Mouse (Mus musculus) ES-E14 (cell line): ENCODE measurements at regions not wholly inside any gene's neighbourhood (a gene's known extent, or its start where the extent isn't known, plus 50 kb on each side); places are given as distances from the start of the nearest gene placed in this dataset.

Experiments
- DNase-seq: peaks from one replicate; pipeline ENCODE4 v3.0.0-alpha.2; 2013; ENCODE audit warnings: low read depth, low spot score
- H3K27ac ChIP-seq: 2 replicates; pipeline ENCODE4 v1.5.1; 2012; ENCODE audit warnings: low read depth, mild to moderate bottlenecking, low read length, moderate library complexity, mixed read lengths; ENCODE audit not compliant: poor library complexity, insufficient read depth, severe bottlenecking
- H3K36me3 ChIP-seq: 2 replicates; pipeline ENCODE4 v1.6.1; 2012; ENCODE audit warnings: mild to moderate bottlenecking, low read length, moderate library complexity, mixed read lengths; ENCODE audit not compliant: control insufficient read depth, poor library complexity, insufficient read depth, severe bottlenecking
- H3K4me1 ChIP-seq, 2 experiments: fragments of 150-350 bp in 1 of 2; sonication (generic) in 1 of 2; 2 replicates each; pipeline ENCODE4 v1.6.1; 2012; ENCODE audit warnings: low read length in 2 of 2, mild to moderate bottlenecking in 1 of 2, mixed read lengths in 1 of 2; ENCODE audit not compliant: control insufficient read depth in 2 of 2, insufficient read depth in 2 of 2, poor library complexity in 1 of 2
- H3K4me3 ChIP-seq, 2 experiments: fragments of 150-350 bp in 1 of 2; sonication (generic) in 1 of 2; 2 replicates each; pipeline ENCODE4 v1.5.1; 2012; ENCODE audit warnings: low read length in 2 of 2, low read depth in 1 of 2, mild to moderate bottlenecking in 1 of 2, mixed read lengths in 1 of 2; ENCODE audit not compliant: insufficient read depth in 1 of 2, poor library complexity in 1 of 2, severe bottlenecking in 1 of 2
- H3K9ac ChIP-seq: 2 replicates; pipeline ENCODE4 v1.6.1; 2012; ENCODE audit warnings: low read depth, mild to moderate bottlenecking, low read length, mixed read lengths; ENCODE audit not compliant: poor library complexity, insufficient read depth, severe bottlenecking
- H3K9me3 ChIP-seq: fragments of 150-350 bp; sonication (generic); 2 replicates; pipeline ENCODE4 v1.6.1; 2012; ENCODE audit warnings: low read depth, mild to moderate bottlenecking, low read length; ENCODE audit not compliant: control insufficient read depth, insufficient read depth
- CHD2 ChIP-seq: IDR thresholded peaks from 2 replicates; pipeline ENCODE4 v1.6.1; 2014; ENCODE audit warnings: mild to moderate bottlenecking, low read depth, low read length, inconsistent platforms
- HCFC1 ChIP-seq: IDR thresholded peaks from 2 replicates; pipeline ENCODE4 v1.6.1; 2012; ENCODE audit warnings: low read length, inconsistent platforms, borderline replicate concordance; ENCODE audit not compliant: insufficient read depth
- MAFK ChIP-seq: IDR thresholded peaks from 2 replicates; pipeline ENCODE4 v1.6.1; 2014; ENCODE audit warnings: mild to moderate bottlenecking, low read depth, low read length, inconsistent platforms; ENCODE audit not compliant: insufficient read depth
- ZC3H11A ChIP-seq: IDR thresholded peaks from 2 replicates; pipeline ENCODE4 v1.6.1; 2012; ENCODE audit warnings: low read depth, mild to moderate bottlenecking, inconsistent platforms, low read length, borderline replicate concordance
- ZNF384 ChIP-seq: IDR thresholded peaks from 2 replicates; pipeline ENCODE4 v1.6.1; 2012; ENCODE audit warnings: low read depth, low read length, inconsistent platforms
- in situ Hi-C, 2 experiments: fragments of 600-800 bp; cut with MboI; formaldehyde crosslinking; loops; one replicate each; pipeline ENCODE4 v1.15.1; 2025; ENCODE audit warnings: low sequenced_read_pairs in 2 of 2, inconsistent platforms in 1 of 2; ENCODE audit not compliant: unreplicated experiment in 2 of 2

GRCm38 (mm10) chr3:41498791-41499190 lies 56.7 kb upstream of the Jade1 start:
- H3K27ac ChIP-seq: no peak overlapping the region
- in situ Hi-C loops: no loop called here
- H3K4me1 ChIP-seq: peaks cover 8 to 13% of the 10 kb centered on the region in 2 experiments
- H3K9me3 ChIP-seq: no peaks in the 10 kb centered on the region
- H3K36me3 ChIP-seq: no peaks in the 10 kb centered on the region; the same call in 1 of the 2 replicates
- no peak overlapping the region for H3K4me3 ChIP-seq
- TF ChIP-seq ZC3H11A (no peak), MAFK (no peak), ZNF384 (no peak), CHD2 (no peak), HCFC1 (no peak)
- H3K9ac ChIP-seq: no peak overlapping the region
- DNase-seq: no peak

- no peaks in the 10 kb centered on the region for H3K9me3 ChIP-seq
- H3K9ac ChIP-seq: peak overlapping the region; percentile 83
- peaks cover 8 to 13% of the 10 kb centered on the region in 2 experiments for H3K4me1 ChIP-seq
- peak overlapping the region; percentile 91 for H3K27ac ChIP-seq
- DNase-seq: no peak
- H3K36me3 ChIP-seq: no peaks in the 10 kb centered on the region; the same call in 1 of the 2 replicates
- peak overlapping the region; percentile 65 to 68 for H3K4me3 ChIP-seq
- TF ChIP-seq HCFC1: no peak
- TF ChIP-seq CHD2: no peak
- no peak for TF ChIP-seq MAFK
- TF ChIP-seq ZNF384: no peak
- in situ Hi-C loops: no loop called here
Measured at GRCm38 (mm10) chr3:41497771-41498170, 57.8 kb upstream of the Jade1 start.

GRCm38 (mm10) chr3:41496931-41497710 lies 58.4 kb upstream of the Jade1 start:
- in situ Hi-C loops: no loop called here
- H3K9me3 ChIP-seq: no peaks in the 10 kb centered on the region
- H3K27ac ChIP-seq: peak overlapping the region; percentile 91
- no peaks in the 10 kb centered on the region; the same call in 1 of the 2 replicates for H3K36me3 ChIP-seq
- H3K4me1 ChIP-seq: peaks cover 8 to 13% of the 10 kb centered on the region in 2 experiments
- H3K9ac ChIP-seq: peak overlapping the region; percentile 83
- peak overlapping the region; percentile 65 to 68 for H3K4me3 ChIP-seq
- DNase-seq: no peak
- no peak for TF ChIP-seq MAFK

GRCm38 (mm10) chr3:41495893-41496292 lies 59.6 kb upstream of the Jade1 start:
- H3K4me3 ChIP-seq: no peak overlapping the region
- TF ChIP-seq ZNF384 (no peak), CHD2 (no peak), MAFK (peak; percentile 89)

GRCm38 (mm10) chr3:41495097-41495496 lies 60.4 kb upstream of the Jade1 start:
- TF ChIP-seq CHD2 (no peak), MAFK (no peak), ZC3H11A (no peak), HCFC1 (no peak), ZNF384 (no peak)
- in situ Hi-C loops: no loop called here

More at GRCm38 (mm10) chr3:41495893-41496292, 59.6 kb upstream of the Jade1 start:
- H3K9me3 ChIP-seq: no peaks in the 10 kb centered on the region
- peaks cover 8 to 17% of the 10 kb centered on the region in 2 experiments for H3K4me1 ChIP-seq
- H3K36me3 ChIP-seq: peaks cover 3% of the 10 kb centered on the region; the same call in 1 of the 2 replicates
- H3K27ac ChIP-seq: peak overlapping the region; percentile 88; the same call in 1 of the 2 replicates
- in situ Hi-C loops: no loop called here
- no peak overlapping the region; the same call in 1 of the 2 replicates for H3K9ac ChIP-seq
- DNase-seq: no peak

More at GRCm38 (mm10) chr3:41495097-41495496, 60.4 kb upstream of the Jade1 start:
- Histone ChIP-seq H3K36me3 (peaks cover 3% of the 10 kb centered on the region; the same call in 1 of the 2 replicates), H3K4me1 (peaks cover 8 to 17% of the 10 kb centered on the region in 2 experiments), H3K4me3 (peak overlapping the region; percentile 18 to 36; a peak in 2 of 4 replicates), H3K27ac (peak overlapping the region; percentile 88), H3K9ac (peak overlapping the region; percentile 73; the same call in 1 of the 2 replicates), H3K9me3 (no peaks in the 10 kb centered on the region)
- DNase-seq: no peak
